Mouse (Mus musculus) layer of hippocampus, postnatal 36 days (tissue): ENCODE measurements at regions not wholly inside any gene's neighbourhood (a gene's known extent, or its start where the extent isn't known, plus 50 kb on each side); places are given as distances from the start of the nearest gene placed in this dataset.

Experiments used
- DNase-seq, 2 experiments: peaks; one replicate each; pipeline ENCODE4 v3.0.0; 2022

DNA sequence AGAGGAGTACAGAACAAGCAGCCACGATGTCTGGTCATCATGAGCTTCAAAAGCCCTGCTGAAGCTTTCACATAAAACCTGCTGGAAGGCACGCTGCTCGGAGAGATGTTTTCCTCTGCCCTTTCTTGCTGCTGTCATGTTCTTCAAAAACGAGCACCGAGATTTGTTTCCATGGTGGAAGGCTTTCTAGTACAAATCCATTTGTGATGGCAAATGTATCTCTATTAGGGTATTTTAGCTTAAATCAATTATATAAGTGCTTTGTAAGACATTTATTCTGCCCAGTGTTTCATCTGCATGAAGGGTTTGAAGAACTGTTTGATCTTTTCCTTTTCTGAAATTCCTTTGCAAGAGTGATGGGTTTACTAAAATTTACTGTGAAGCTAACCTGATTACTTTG is 253.1 kb downstream of the Fam173b start:
- DNase-seq, result no peak

DNA sequence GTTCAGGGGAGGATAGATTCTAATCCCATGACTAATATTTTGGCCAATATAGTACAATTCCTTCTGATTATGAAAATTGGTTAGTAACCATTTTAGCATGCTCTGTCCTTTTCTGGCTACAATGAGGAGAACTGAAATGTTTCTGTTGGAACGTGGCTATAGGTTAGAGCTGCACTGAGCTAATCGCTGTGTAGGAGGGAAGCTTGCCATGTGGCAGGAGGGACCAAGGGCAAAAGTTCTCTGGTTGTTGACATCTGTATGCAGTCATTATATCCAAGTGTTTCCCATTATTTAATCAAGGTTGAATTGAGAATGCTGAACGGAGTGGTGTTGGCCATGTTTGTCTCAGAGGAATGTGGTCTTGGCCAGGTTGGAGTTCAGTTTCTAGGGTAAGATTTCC is 253.5 kb downstream of the Fam173b start:
- no peak for DNase-seq

DNA sequence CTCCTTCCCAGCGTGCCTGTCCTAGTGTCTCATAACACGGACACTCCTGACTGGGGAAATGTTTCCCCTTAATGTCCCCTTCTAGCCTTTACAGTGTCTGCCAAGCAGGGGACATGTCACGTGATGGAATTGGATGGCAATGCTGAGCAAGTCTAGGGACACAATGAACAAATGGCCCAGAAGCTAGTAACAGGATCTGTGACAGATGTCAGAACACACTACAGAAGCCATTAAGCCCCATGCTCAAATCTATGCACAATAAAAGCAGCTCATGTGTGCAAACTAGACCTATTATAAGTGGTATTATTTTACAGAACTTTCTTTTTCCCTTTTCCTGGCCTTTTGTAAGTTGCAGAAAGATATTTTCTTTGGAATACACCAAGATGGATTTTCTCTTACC is 267.4 kb downstream of the Fam173b start:
- DNase-seq, result no peak

DNA sequence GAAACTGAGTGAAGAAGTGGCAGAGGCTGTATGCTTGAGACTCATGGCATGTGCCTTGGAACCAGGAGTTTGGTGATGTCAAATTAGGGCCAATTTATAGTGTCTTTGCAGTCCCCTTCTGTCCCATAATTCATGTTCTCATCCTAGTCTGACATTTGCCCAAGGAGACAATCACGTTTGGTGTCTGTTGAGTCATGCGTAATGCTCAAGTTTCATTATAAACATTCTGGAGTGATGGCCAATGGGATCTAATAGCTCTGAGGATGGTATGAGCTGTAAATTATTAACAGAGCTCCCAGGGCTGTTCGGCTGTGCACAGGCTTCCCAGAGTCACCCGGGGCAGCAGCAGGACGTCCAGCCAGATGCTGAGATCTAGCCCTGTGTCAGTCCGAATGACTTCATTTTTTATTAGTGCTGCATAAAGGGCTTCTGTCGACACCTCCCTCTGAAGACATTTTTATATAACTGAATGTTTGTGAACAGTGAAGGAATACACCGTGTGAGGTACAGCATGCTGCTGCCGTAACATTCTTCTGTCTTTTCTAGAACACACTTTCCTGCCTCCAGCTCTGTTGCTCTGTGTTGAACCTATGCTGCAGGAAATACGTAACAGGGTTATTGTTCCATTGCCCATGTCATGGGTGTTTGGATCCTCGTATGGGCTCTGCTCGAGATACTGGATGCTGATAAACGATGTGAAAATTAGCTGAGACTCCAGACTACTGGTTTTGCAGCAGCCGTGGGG is 268.2 kb downstream of the Fam173b start:
- no peak for DNase-seq

DNA sequence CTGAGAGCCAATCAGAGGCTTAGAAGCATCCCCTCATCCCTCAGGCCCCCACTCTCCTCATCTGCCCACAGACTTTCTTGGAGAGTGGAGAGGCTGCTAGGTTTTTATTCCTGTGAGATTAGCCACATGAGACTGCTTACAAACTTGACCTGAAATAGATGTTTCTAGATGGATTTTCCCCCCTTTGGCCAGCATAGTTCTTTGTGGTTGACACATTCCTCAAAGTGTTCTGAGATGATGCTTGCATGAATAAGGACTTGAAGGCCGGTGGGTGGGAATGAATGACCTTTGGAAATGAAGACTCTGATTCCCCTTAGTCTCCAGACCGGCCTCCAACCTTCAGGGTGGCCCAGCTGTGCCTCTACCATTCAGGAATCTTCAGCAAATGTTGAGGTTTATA is 273.8 kb downstream of the Fam173b start:
- no peak for DNase-seq

DNA sequence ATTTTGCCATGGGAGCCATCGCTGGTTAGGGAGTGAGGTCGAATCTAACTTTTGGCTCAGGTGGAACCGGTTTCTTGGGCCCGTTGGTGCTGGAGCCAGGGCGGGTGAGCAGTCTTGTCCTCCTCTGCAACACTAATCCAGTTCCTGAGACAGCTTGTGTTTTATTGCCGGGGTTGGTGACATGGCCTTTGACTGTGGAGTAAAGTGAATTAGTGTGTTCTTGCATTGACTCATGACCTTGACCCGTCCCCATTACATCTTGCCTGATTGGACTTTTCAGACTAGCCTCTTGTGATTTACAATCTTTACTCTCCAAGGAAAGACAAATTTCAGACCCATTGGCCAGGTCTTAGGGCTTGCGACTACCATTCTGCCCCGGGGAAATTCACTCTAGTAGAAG is 278.8 kb downstream of the Fam173b start:
- DNase-seq, result no peak

DNA sequence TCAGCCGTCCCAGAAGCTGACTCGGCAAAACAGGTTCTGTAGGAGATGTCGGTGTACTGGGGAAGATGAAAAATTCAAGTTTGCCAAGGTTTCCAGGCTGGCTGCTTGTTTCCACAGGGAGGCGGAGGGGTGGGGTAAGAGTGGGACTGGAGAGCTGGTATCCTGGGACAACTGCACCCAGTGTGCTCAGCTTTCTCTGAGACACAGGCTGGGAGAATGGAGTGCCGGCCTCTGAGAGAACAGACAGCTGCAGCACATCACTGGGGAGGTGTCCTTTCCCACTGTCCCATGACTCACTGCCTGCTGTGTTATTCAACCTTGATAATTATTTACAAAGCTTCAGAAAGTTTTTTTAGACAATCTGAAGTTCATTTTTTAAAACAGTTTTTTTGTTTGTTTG is 280.7 kb downstream of the Fam173b start:
- no peak for DNase-seq

DNA sequence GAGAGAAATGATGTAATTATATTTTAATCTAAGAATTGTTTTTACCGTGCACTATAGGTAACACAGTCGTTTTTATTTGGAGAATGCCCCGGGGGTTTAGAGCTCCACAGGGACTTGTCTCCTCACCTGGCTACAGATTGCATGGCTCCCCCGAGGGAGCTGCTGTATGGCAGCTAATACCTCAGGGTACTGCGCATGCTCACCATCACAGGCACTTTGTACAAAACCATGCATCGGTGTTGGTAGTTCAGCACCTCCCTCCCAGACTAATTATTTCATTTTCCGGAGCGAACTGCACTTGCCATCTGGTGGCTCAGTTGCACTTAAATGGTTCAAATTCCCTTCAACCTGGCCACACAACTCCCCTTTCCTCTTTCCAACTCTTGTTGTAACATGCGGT is 281.9 kb downstream of the Fam173b start:
- DNase-seq, result no peak

DNA sequence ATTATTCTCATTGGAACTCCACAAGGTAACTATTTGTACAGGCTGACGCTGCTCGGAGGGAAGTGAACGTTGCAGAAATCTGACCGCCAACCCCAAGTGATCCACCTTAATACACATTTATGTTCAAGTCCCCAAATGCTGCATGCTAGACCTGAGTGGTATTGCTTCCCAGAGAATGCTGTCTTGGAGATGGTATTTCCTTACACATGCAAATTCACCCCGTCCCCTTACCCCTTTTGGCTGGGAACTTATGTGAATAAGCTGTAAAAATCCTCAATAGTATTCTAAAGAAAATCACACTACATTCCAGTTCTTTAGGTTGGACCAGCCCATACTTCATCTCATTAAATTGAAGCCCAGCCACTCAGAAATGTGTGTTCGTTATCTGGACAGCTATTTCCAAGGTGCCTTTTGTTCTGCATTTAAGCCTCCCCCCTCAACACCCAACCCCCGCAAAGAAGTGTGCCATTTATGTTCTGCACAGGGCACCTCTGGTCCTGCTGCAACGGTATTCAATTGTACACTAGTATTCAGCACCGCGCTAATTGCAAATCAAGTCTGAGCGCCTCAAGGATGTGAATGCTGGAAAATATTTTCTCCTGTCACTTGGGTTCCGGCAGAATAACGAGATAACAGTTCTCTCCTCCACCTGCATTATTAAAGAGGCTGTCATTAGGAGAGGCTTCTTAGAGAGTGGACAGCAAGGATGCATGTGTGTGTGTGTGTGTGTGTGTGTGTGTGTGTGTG is 278.0 kb upstream of the Tas2r119 start:
- DNase-seq, result no peak

DNA sequence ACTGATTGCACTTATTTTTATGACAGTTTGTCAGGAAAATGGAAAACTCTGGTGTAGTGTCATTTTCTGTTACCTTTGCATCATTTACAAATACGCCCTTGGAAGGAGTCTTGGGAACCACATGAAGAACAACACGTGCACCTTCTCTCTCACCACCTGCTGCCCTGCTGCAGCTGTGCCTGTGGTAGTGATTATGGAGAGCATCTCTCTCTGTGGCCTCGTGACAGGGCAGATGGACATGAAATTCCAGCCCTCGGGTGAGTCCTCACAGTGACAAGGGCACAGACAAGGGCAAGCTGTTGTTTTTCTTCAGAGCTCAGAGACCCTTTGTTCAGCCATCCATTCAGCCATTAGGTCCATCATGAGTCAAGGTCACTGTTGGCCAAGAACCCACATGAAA is 276.8 kb upstream of the Tas2r119 start:
- DNase-seq, result no peak

DNA sequence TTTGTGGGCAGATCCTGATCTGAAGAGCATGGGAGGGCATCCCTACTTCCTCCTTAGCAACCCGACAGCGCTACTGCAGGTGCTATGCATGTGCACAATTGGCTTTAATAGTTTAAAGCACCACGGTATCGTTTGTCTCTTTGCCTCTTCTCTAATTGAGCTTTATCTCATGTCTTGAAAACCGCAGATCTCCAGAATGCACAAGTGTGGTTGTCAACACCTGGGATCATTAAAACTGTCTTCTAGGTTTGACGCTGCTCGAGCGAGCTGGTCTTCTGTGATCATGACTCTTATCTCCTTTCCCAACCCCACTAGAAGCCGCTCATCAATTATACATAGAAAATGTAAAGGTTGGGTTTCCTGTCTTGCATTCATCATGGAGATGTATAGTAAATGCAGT is 268.7 kb upstream of the Tas2r119 start:
- DNase-seq, result no peak

DNA sequence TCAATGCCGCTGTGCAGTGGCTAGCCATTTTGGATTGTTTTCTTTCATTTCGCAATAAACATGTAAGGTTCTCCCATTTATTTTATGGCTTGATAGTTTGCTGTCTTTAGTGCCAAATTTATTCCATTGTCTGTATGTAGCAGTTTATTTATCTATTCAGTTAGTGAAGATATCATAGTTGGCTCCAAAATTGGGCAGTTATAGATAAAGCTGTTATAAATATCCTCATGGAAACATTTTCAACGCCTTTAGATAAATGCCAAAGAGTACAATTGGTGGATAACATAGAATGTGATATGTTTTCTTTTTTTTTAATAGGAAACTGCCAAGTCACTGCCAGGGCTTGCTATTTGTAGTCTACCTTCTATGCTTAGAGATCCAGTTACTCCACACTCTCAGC is 265.1 kb upstream of the Tas2r119 start:
- no peak for DNase-seq

DNA sequence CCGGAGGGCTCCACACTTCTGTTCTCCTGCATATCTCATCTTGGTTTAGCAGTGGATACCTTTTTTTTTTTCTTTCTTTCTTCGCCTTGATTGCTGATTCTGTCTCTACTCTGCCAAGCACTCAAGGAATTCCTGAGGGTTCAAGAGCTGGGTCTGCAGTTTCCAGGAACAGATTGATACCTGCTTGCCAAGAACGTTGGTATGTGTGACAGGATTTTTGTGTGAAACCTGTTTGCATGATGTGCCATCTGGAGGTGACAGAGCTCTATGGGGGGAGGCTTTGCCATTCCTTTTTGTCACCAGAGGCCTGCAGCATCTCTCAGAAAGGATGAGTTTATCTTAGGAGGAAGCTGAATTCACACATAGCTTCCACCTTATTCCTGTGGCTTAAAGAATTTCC is 255.6 kb upstream of the Tas2r119 start:
- peak; percentile 3 to 5 for DNase-seq

DNA sequence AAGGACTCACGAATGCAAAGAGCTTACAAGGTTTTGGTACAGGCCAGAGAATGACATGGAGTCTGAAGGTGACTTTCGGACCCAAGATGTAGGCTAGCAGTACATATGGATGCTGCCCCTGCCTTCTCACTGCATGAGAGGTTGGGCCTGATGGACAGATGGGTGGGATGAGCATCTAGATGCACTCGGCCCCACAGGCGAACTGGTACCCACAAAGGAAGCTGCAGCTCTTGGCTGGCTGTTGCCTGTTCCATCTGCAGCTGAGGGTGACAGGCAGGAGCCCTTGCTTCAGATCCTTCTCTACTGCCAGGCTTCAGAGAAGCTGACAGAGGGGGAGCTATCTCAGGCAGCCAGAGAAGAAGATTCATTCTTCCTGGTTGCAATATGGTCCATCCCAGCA is 216.8 kb upstream of the Tas2r119 start:
- no peak for DNase-seq

DNA sequence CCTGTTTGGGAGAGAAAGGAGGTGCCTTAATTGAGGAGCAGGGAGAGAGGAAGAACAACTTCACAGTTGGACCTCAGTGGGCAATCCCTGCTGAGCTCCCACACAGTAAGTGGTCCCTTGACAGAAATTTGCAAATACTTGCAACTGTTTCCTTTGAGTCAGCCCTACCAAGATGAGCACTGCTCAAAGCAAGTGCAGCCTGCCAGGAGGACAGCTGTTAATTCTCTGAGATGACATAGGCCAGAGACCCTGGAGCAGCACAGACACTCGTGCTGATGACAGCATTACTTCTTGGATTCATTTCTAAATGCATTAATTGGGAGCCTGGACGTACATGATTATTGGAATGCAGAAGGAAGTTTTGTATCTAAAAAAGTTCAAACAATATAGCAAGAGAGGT is 215.1 kb upstream of the Tas2r119 start:
- DNase-seq, result no peak

DNA sequence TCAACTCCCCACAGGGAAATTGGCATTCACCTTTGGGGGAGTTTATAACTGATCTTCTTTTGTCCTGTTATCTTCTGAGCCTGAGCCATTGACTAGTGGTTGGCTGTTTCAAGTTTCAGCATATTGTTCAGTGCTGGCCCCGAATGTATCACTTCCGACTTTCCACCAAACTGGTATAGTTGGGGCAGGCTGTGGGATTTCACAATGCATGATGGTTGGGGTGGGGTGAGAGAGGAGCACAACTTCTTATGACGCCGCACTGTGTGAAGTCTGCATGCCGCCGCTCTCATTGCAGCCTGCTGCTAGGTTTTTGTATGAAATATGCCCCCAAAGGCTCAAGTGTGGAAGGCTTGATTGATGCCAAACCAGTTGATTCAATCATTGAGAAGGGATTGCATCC is 212.2 kb upstream of the Tas2r119 start:
- no peak for DNase-seq

DNA sequence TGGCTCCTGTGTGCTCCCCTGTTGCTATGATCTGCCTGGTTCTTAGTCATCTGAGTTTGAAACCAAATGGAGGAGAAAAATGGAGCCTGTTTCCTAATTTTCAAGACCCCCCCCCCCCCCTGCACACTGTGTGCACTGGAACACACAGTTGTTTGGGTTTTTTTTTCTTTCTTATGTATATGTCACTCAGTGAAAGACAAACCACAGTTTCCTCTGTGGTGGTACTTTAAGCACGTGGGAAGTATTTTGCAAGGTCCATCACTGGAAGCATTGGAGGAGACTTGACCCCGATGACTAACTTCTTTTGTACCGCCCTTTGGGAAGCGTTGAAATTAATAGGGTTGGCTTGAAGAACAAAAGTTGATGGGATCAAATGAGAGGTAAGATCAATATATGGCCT is 211.5 kb upstream of the Tas2r119 start:
- no peak for DNase-seq

DNA sequence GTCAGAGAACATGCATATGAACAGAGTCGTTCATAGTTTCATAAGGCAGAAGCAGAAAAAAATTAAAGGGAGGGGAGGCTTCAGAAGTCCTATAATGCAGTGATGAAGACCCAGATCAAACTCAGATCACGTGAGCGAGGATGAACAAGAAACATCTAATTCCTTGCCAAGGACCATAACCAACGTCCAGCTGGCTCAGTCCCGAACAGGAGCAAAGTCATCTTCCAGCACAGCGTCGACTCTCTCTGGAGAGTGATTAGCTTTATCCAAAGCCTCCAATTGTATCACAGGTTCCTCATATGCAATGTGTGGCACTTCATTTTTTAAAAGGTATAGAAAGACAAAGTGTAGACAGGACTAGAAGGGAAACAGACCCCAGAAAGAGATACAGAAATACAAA is 204.2 kb upstream of the Tas2r119 start:
- no peak for DNase-seq

DNA sequence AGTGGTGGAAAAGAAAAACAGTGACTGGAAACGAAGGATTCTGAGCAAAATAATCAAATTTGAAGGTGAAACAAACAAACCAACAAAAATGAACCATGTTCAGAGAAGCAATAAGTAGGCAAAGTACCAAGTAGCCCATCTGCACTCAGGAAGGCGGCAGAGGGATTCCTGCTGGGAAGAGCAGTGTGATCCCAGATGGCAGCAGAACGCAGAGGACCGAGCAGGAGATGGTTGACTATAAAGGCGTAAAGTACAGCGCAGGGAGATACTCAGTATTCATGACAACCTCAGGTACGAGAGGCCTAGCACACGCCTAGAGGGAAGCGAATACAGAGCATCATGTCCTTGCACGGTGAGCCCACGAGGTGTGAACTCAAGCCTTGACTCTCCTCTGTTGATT is 203.2 kb upstream of the Tas2r119 start:
- DNase-seq, result peak; percentile 59

DNA sequence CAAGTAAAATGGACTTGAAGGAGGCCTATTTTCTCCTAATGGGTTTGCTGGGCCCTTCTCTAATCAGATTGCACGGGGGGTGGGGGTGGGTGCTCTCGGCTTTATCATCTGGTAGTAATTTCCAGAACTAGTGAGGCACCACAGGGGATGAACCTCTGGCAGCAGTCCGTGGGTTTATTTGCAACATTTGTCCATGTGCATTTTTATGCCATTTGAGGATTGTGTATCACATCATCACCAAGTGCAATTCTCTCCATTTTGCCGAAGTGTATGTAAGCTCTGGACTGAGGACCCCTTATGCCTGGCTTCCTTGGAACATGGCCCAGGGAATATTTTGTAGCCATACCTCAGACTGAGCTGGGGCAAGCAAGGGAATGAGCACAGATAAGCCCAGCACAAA is 200.6 kb upstream of the Tas2r119 start:
- DNase-seq, result no peak

DNA sequence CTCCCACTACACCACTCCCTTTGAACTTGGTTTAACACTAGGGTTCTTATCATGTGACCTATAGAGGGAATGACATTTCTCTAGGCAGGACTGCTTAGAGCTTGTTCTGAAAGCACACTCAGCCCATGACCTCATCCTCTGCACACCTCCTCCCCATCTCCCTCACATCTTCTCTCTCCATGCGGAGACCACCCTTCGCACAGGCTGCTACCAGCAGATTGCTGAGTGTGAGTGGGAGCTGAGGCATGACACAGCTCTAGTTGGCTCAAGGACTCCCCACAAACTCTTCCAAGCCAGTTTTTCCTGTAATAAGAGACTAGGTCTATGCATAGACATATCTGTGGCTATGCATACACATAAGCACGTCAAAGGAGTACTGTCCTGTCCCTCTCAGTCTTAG is 199.5 kb upstream of the Tas2r119 start:
- DNase-seq, result no peak

DNA sequence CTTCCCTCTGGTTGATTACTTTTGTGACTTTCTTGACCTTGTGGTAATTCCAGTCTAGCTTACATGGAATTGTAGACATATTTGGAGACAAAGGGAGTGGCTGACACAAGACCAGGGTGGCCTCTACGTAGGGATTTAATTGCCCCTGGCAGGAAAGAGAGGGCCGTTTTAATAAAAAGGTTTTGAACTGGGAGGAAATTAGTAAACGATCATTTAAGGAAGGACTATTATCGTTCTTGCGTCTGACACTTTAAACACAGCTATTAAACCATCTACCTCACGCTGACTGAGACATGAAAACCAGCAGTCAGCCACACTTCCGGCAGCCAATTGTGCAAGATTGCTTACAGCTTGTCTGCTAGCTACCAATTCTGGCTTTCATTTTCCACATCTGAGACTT is 197.1 kb upstream of the Tas2r119 start:
- DNase-seq, result no peak

DNA sequence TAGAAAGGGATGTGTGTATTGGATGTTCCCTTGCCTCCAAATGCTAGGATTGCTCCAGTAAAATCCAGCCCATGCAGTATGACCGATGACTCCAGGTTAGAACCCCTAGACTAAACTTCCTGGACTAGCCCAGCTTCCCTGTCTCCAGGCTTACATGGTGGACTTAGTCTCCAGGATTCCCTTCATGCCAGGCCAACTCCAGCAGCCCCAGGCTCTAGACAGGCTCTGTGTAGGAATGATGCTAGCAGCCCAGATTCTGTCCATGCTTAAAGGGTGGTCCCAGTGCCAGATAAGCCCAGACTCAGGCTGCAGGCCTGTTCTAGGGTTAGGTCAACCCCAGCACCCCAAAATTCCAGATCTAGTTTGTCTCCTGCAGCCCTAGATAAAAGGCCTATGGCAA is 196.3 kb upstream of the Tas2r119 start:
- DNase-seq, result no peak

DNA sequence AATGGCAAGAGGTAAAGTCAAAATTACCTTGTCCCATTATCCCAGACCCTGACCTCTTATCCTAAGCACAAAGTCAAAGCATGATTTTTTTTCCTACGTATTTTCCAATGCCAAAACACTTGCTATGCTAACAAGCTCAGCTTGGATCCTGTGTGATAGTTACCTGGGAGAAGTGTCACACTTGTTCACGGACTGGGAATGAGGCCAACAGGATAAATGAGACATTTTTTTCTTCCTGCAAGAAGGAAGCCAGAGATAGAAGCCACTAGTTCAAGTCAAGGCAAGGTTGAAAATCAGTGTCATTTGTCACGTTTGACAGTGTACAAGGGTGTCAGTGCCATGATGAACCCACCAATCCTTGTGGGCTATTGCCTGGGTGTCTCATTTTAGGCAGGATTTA is 189.8 kb upstream of the Tas2r119 start:
- no peak for DNase-seq

DNA sequence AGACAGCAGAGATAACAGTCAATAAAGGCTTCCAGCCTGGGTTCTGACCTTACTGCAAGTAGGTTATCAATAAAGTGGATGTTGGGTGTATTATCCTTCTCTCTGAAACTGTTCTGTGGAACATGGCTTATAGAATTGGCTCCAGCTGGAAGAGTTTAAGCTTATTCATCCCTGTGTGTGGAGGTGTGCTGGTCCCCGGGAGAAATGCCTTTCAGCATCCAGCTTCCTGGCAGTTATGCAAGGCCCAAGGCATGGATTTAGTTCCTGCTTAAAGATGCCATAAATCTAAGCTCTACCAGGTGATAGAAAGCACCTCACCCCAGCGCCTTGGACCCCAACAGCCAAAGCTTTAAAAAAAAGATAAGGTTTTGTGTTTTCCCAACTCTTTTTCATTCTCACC is 188.0 kb upstream of the Tas2r119 start:
- DNase-seq, result no peak
